Mouse (Mus musculus) small intestine, adult 2 months (tissue): Measurements from ENCODE around the gene Erlin1.

Experiments used
- CTCF ChIP-seq: fragments of 200-500 bp; IDR thresholded peaks from 2 replicates; pipeline ENCODE4 v1.5.1; 2012; ENCODE audit warnings: low read depth, mild to moderate bottlenecking, control low read depth, inconsistent platforms, low read length, moderate library complexity, mixed read lengths; ENCODE audit not compliant: insufficient replicate concordance, insufficient read length; ENCODE audit errors: extremely low read depth
- POLR2A ChIP-seq: fragments of 200-500 bp; IDR thresholded peaks from 2 replicates; pipeline ENCODE4 v1.6.1; 2012; ENCODE audit warnings: low read depth, mild to moderate bottlenecking, control low read depth, inconsistent platforms, low read length, moderate library complexity

GRCm38 (mm10) chr19:44019739-44020138 lies 49.8 kb downstream of the Erlin1 start:
- TF ChIP-seq CTCF (no peak), POLR2A (no peak)
